Mouse (Mus musculus) kidney, postnatal 0 days (tissue): ENCODE results near the gene Scn4a. TPM values are rescaled to one million over a fixed set of nuclear protein-coding genes. Genes with fewer than 3 reads are reported as not detected.
"Not testable (repeated sequence)": the region's sequence is repeated elsewhere in the genome, so short reads cannot be mapped to it uniquely, and the experiment has no call there.

Source experiments
- ATAC-seq: fragments of 200-750 bp; cut with Nextera tagmentation; replicated peaks from 2 replicates; pipeline ENCODE4 v1.8.0; 2017; ENCODE audit warnings: low read depth, moderate number of reproducible peaks, moderate TSS enrichment, moderate library complexity; ENCODE audit not compliant: low FRiP score
- DNase-seq: peaks from one replicate; pipeline ENCODE4 v3.0.0-alpha.2; 2016; ENCODE audit warnings: low spot score
- H3K27ac ChIP-seq: fragments of 300-500 bp; sonication (generic); 2 replicates; pipeline ENCODE4 v1.5.1; 2014; ENCODE audit warnings: mild to moderate bottlenecking
- H3K27me3 ChIP-seq: fragments of 300-500 bp; sonication (generic); 2 replicates; pipeline ENCODE4 v1.6.1; 2014; ENCODE audit warnings: low read length, mixed read lengths; ENCODE audit not compliant: insufficient read depth
- H3K36me3 ChIP-seq: fragments of 300-500 bp; sonication (generic); 2 replicates; pipeline ENCODE4 v1.6.1; 2014; ENCODE audit warnings: low read length, mixed read lengths; ENCODE audit not compliant: insufficient read depth
- H3K4me1 ChIP-seq: fragments of 300-500 bp; sonication (generic); replicated peaks from 2 replicates; pipeline ENCODE4 v1.6.1; 2014; ENCODE audit warnings: antibody characterized with exemption, low read length, mixed read lengths; ENCODE audit not compliant: insufficient read depth
- H3K4me2 ChIP-seq: fragments of 300-500 bp; sonication (generic); 2 replicates; pipeline ENCODE4 v1.6.1; 2014; ENCODE audit warnings: mild to moderate bottlenecking, low read length, moderate library complexity, mixed read lengths
- H3K4me3 ChIP-seq: fragments of 300-500 bp; sonication (generic); replicated peaks from 2 replicates; pipeline ENCODE4 v1.5.1; 2014; ENCODE audit warnings: low read depth, low read length
- H3K9ac ChIP-seq: fragments of 300-500 bp; sonication (generic); 2 replicates; pipeline ENCODE4 v1.6.1; 2014; ENCODE audit warnings: low read depth, low read length
- H3K9me3 ChIP-seq: fragments of 300-500 bp; sonication (generic); replicated peaks from 2 replicates; pipeline ENCODE4 v1.6.1; 2016; ENCODE audit warnings: low read length, inconsistent platforms, mixed read lengths
- CTCF ChIP-seq: IDR thresholded peaks from 2 replicates; pipeline ENCODE4 v1.5.1; 2016; ENCODE audit warnings: antibody characterized with exemption, low read depth, mild to moderate bottlenecking, moderate library complexity
- WGBS: fragments of 180-500 bp; shearing (Covaris S2); extraction: QIAGEN DNeasy Blood & Tissue Kit; methylation state at CpG from one replicate; pipeline ENCODE4 v1.1.7; 2014; 5-methylcytosine and 5-hydroxymethylcytosine counted together
- polyA plus RNA-seq: library from polyadenylated mRNA; unstranded; fragments of >200 nt; fragmentation: Nextera tagmentation; extraction: Ambion mirVana; gene quantifications from 2 replicates; pipeline ENCODE4 v1.2.1, GENCODE M21; 2015

Scn4a gene
- polyA plus RNA-seq: 0.22 and 0.37 TPM in 2 replicates

DNA sequence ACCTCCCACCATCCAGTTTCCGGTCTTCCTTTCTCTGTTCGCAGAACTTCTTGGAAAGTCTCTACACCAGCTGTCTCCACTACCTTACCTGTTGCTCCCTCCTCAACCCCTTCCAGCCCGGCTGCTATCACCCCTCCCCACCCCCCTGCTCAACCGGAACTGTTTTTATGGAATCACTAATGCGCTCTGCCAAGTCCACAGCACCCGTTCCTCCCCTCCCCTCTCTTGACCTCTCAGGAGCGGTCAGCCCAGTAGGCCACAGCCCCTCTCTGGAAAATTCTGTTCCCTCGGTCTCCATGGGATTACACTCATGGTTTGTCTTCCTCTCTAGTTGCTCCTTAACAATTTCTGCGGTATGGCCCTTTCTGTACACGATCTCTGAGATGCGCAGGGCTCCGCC lies at the start of gene Scn4a:
Gene Scn4a (minus strand): TSS at position 101 of the 400 bp plus-strand sequence.
- H3K4me1 ChIP-seq: 0 out of 2 replicates have a peak, but pooled peaks cover 3% of the 10 kb centered on the region
- 61% methylated on average over 12 of the region's 12 CpGs for WGBS
- DNase-seq (no peak), ATAC-seq (no peak; the same call in 1 of the 2 replicates)
- no peaks in the 10 kb centered on the region for H3K9me3 ChIP-seq
- no peak within 1 kb of the TSS for H3K4me2 ChIP-seq
- no peaks in the 10 kb centered on the region for H3K27me3 ChIP-seq
- H3K27ac ChIP-seq: no peak within 1 kb of the TSS
- no peak within 1 kb of the TSS for H3K9ac ChIP-seq
- no peaks in the 10 kb centered on the region for H3K36me3 ChIP-seq
- no peak for TF ChIP-seq CTCF
- no peak within 1 kb of the TSS for H3K4me3 ChIP-seq

DNA sequence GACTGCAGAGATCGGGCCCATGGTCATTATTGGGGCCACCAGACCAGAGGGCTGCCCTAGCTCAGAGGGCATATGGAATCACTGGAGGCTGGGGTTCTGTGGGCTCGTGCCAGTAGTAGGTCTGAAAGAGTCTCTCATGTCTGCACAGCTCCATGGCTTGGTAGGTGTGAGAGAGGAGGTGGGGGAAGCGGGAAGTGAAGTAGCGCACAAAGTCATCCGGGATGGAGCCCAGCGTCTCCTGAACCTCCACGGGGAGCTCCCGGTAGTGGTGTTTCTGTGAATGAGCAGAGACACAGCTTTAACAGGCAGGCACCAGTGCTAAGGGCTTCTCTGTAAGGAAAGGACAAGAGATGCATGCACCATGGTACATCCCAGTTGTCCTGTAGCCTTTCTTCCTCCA lies 45.4 kb upstream of the Scn4a start:
- ATAC-seq (no peak), DNase-seq (no peak)
- 89% methylated on average over 8 of the region's 8 CpGs for WGBS
- Histone ChIP-seq H3K9me3 (no peaks in the 10 kb centered on the region), H3K9ac (no peak overlapping the region), H3K27me3 (no peaks in the 10 kb centered on the region), H3K27ac (no peak overlapping the region), H3K4me2 (no peak overlapping the region), H3K4me1 (no peaks in the 10 kb centered on the region), H3K36me3 (peaks cover 38% of the 10 kb centered on the region), H3K4me3 (no peak overlapping the region)
- TF ChIP-seq CTCF: no peak

DNA sequence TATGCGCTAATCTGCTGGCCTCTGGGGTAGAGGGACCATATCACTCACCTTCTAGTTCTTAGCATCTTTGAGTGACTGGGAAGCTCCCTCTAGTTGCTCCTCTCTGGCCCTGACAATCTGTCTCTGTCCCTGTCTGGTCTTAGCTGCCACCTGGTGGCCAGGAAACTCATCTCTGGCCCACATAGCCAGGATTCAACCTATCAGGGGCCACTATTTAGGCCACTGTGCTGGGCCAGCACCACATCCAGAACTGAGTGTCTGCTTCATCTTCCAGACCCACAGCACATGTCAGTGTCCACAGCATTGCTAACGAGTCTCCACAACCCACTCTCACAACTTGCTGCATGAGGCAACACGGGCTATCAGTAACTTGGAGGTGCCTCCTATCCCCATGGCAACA lies 44.6 kb upstream of the Scn4a start:
- DNase-seq (peak; percentile 38), ATAC-seq (peak; percentile 21; the same call in 1 of the 2 replicates)
- H3K4me1 ChIP-seq: no peaks in the 10 kb centered on the region
- H3K27ac ChIP-seq: no peak overlapping the region
- peaks cover 30% of the 10 kb centered on the region for H3K36me3 ChIP-seq
- WGBS: 89% methylated on average over 3 of the region's 3 CpGs
- no peaks in the 10 kb centered on the region for H3K27me3 ChIP-seq
- no peaks in the 10 kb centered on the region for H3K9me3 ChIP-seq
- H3K4me3 ChIP-seq: no peak overlapping the region
- H3K4me2 ChIP-seq: no peak overlapping the region
- no peak overlapping the region for H3K9ac ChIP-seq
- peak; percentile 64 for TF ChIP-seq CTCF

DNA sequence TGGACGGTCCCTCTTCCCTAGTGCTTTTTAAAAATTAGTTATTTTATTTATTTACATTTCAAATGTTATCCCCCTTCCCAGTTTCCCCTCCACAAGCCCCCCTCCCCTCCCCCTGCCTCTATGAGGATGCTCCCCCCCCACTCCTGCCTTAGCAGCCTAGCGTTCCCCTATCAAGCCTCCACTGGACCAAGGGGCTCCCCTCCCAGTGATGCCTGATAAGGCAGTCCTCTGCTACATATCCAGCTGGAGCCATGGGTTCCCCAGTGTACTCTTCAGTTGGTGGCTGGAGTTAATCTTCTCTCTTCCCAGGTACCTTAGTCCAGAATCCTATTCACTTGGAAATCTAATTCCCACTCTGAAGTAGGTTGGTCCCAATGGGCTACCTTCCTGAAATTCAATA lies 41.0 kb upstream of the Scn4a start:
- H3K9ac ChIP-seq, H3K4me3 ChIP-seq, ATAC-seq, H3K36me3 ChIP-seq, DNase-seq, H3K27ac ChIP-seq, H3K4me2 ChIP-seq, H3K4me1 ChIP-seq, H3K9me3 ChIP-seq, H3K27me3 ChIP-seq: not testable (repeated sequence)
- 75% methylated on average over 2 of the region's 2 CpGs for WGBS

GRCm38 (mm10) chr11:106393331-106393616 lies 40.2 kb upstream of the Scn4a start:
- Histone ChIP-seq H3K4me2 (no peak overlapping the region), H3K27me3 (no peaks in the 10 kb centered on the region), H3K36me3 (peaks cover 1% of the 10 kb centered on the region; the same call in 1 of the 2 replicates), H3K27ac (no peak overlapping the region), H3K4me1 (peaks cover 9% of the 10 kb centered on the region), H3K4me3 (no peak overlapping the region), H3K9me3 (no peaks in the 10 kb centered on the region), H3K9ac (no peak overlapping the region)
- no peak for TF ChIP-seq CTCF
- DNase-seq (no peak), ATAC-seq (no peak)
- WGBS: 48% methylated on average over 4 of the region's 4 CpGs

- H3K36me3 ChIP-seq: no peaks in the 10 kb centered on the region
- 65% methylated on average over 7 of the region's 7 CpGs for WGBS
- no peaks in the 10 kb centered on the region for H3K27me3 ChIP-seq
- TF ChIP-seq CTCF: no peak
- peaks cover 9% of the 10 kb centered on the region for H3K4me1 ChIP-seq
- no peak for DNase-seq
- no peak overlapping the region for H3K4me3 ChIP-seq
- ATAC-seq: no peak
- no peak overlapping the region for H3K4me2 ChIP-seq
- no peak overlapping the region for H3K9ac ChIP-seq
- H3K27ac ChIP-seq: no peak overlapping the region
- no peaks in the 10 kb centered on the region for H3K9me3 ChIP-seq
Observed at GRCm38 (mm10) chr11:106392597-106393330, 39.7 kb upstream of the Scn4a start.
